Mouse (Mus musculus) kidney, adult 2 months (tissue): ENCODE measurements around the gene Arhgef28.

Experiments
- CTCF ChIP-seq: fragments of 200-500 bp; conservative IDR thresholded peaks from 2 replicates; pipeline ENCODE4 v1.5.1; 2011; ENCODE audit warnings: low read depth, mild to moderate bottlenecking, control low read depth, low read length, moderate library complexity, mixed read lengths; ENCODE audit not compliant: insufficient read depth, insufficient read length
- POLR2A ChIP-seq: fragments of 200-500 bp; IDR thresholded peaks from one replicate; pipeline ENCODE4 v1.6.1; 2011; ENCODE audit warnings: low read depth, low read length, control low read depth

DNA sequence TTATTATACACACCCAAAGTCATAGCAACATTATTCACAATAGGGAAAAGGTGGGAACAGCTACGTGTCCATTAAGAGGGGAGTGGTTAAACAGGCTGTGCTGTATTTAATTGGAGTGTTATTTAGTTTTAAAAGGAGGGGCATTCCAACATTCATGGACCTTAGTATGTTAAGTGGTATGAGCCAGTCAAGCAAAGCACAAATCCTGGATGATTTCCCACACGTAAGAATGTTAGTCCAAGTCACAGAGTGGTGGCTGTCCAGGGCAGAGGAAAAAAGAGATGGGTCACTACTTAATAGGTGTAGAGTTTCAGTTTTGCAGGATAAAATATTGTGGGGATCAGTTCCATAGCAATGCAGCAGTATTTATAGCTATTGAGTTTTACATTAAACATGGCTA lies 20.0 kb upstream of the Arhgef28 start:
- TF ChIP-seq POLR2A (no peak), CTCF (no peak)
